Mouse (Mus musculus) brain, adult 10 weeks (tissue): ENCODE data around the gene Tpbpa. TPM values are rescaled to one million over a fixed set of nuclear protein-coding genes. Genes with fewer than 3 reads are reported as not detected.

Source experiments
- polyA plus RNA-seq: library from polyadenylated mRNA; stranded (reverse); fragments of 350-450 nt; fragmentation: Illumina TruSeq; extraction: RNeasy Lipid Tissue Mini Kit (QIAGEN cat#74804); gene quantifications from one replicate; pipeline ENCODE4 v1.2.3, GENCODE M21; 2015; ENCODE audit warnings: low read depth, low replicate concordance

The Tpbpa gene
- polyA plus RNA-seq = not detected

GRCm38 (mm10) chr13:60941884-60942283 is at the start of gene Tpbpa:
Tpbpa (minus strand) TSS chr13:60941984.

GRCm38 (mm10) chr13:60936500-60936901 is 5.3 kb downstream of the Tpbpa start, which contains the start of the genes Gm49391 and Ctla2a:
Gm49391 (minus strand) TSS chr13:60936571.
Ctla2a (minus strand) TSS chr13:60936625.

GRCm38 (mm10) chr13:60935490-60935889 is 6.3 kb downstream of the Tpbpa start, which contains the start of gene Gm49393:
Gm49393 (minus strand) TSS chr13:60935590.

GRCm38 (mm10) chr13:60904780-60905179 is 37.0 kb downstream of the Tpbpa start, which contains the start of gene Tpbpb:
Tpbpb (minus strand) TSS chr13:60904880.

GRCm38 (mm10) chr13:60897328-60897727 is 44.5 kb downstream of the Tpbpa start, which contains the start of gene Ctla2b:
Ctla2b (minus strand) TSS chr13:60897447.

GRCm38 (mm10) chr13:60896794-60897193 is 45.0 kb downstream of the Tpbpa start, which contains the start of gene Gm49392:
Gm49392 (minus strand) TSS chr13:60896894.

Other genes with a start within 250 kb of the Tpbpa start
- gene BC051665, start 155.6 kb downstream of the Tpbpa start, polyA plus RNA-seq = not detected
- not detected for gene Ctsll3, start 139.1 kb downstream of the Tpbpa start, polyA plus RNA-seq
- 0.40 TPM for gene 4930486L24Rik, start 77.5 kb downstream of the Tpbpa start, polyA plus RNA-seq
- gene Gm49392, start 45.1 kb downstream of the Tpbpa start, polyA plus RNA-seq = not detected
- 1.7 TPM for gene Ctla2b, start 44.5 kb downstream of the Tpbpa start, polyA plus RNA-seq
- not detected for gene Tpbpb, start 37.1 kb downstream of the Tpbpa start, polyA plus RNA-seq
- not detected for gene Gm49393, start 6.4 kb downstream of the Tpbpa start, polyA plus RNA-seq
- 0.54 TPM for gene Gm49391, start 5.4 kb downstream of the Tpbpa start, polyA plus RNA-seq
- 12.0 TPM for gene Ctla2a, start 5.4 kb downstream of the Tpbpa start, polyA plus RNA-seq
- gene Ctsj, start 64.0 kb upstream of the Tpbpa start, polyA plus RNA-seq = not detected
- gene Ctsq, start 98.6 kb upstream of the Tpbpa start, polyA plus RNA-seq = not detected
- not detected for gene Ctsr, start 222.3 kb upstream of the Tpbpa start, polyA plus RNA-seq